ENCODE assay signal across 35 mouse cellular contexts in genomic region chrX:74233196-74233595, GRCm38 (mm10).
"Had no signal": no experiment of that assay in that cellular context is flagged by ENCODE, and none has a peak within 500 bp of the region (broad histone marks: within the 10 kb centered on the region; RNA-seq: fewer than 3 reads in every experiment).

No protein-coding gene starts in this region.

- H3K4me2 ChIP-seq: heart, embryonic 11.5 days; heart, embryonic 12.5 days; heart, embryonic 13.5 days; heart, embryonic 15.5 days; hindbrain, embryonic 12.5 days; hindbrain, embryonic 13.5 days; hindbrain, embryonic 14.5 days; hindbrain, embryonic 15.5 days; intestine, embryonic 15.5 days; kidney, embryonic 15.5 days had no signal

- H3K9ac ChIP-seq: heart, embryonic 12.5 days; heart, embryonic 13.5 days; heart, embryonic 15.5 days; hindbrain, embryonic 12.5 days; hindbrain, embryonic 13.5 days; hindbrain, embryonic 14.5 days; hindbrain, embryonic 15.5 days; intestine, embryonic 15.5 days; kidney, embryonic 15.5 days had no signal

- H3K27me3 ChIP-seq: heart, embryonic 12.5 days; heart, embryonic 13.5 days; heart, embryonic 15.5 days; hindbrain, embryonic 12.5 days; hindbrain, embryonic 13.5 days; hindbrain, embryonic 15.5 days; intestine, embryonic 15.5 days; kidney, embryonic 15.5 days had no signal

- H3K4me3 ChIP-seq: heart, embryonic 10.5 days; heart, embryonic 12.5 days; heart, embryonic 13.5 days; heart, embryonic 15.5 days; hindbrain, embryonic 10.5 days; hindbrain, embryonic 12.5 days; hindbrain, embryonic 13.5 days; hindbrain, embryonic 15.5 days; intestine, embryonic 15.5 days; kidney, embryonic 15.5 days; layer of hippocampus, adult 2 months had no signal

- ATAC-seq: hindbrain, embryonic 16.5 days; hindbrain, postnatal 0 days; inflammation-experienced regulatory T-cells, adult 6 months; intestine, embryonic 15.5 days; intestine, embryonic 16.5 days; intestine, postnatal 0 days had no signal

- H3K27ac ChIP-seq: heart, embryonic 10.5 days; heart, embryonic 13.5 days; heart, embryonic 15.5 days; hindbrain, embryonic 10.5 days; hindbrain, embryonic 12.5 days; hindbrain, embryonic 13.5 days; hindbrain, embryonic 14.5 days; hindbrain, embryonic 15.5 days; hindbrain, postnatal 0 days; intestine, embryonic 15.5 days; kidney, embryonic 15.5 days; kidney, postnatal 0 days; layer of hippocampus, adult 2 months had no signal

- H3K4me1 ChIP-seq: heart, embryonic 10.5 days; heart, embryonic 12.5 days; heart, embryonic 13.5 days; heart, embryonic 15.5 days; hindbrain, embryonic 10.5 days; hindbrain, embryonic 12.5 days; hindbrain, embryonic 13.5 days; hindbrain, embryonic 15.5 days; intestine, embryonic 15.5 days; kidney, embryonic 15.5 days had no signal

- H3K9me3 ChIP-seq: heart, embryonic 10.5 days; heart, embryonic 12.5 days; heart, embryonic 13.5 days; heart, embryonic 15.5 days; hindbrain, embryonic 10.5 days; hindbrain, embryonic 12.5 days; hindbrain, embryonic 13.5 days; hindbrain, embryonic 15.5 days; intestine, embryonic 15.5 days; kidney, embryonic 15.5 days had no signal

- DNase-seq: heart, postnatal 10 days; heart, postnatal 14 days; heart, postnatal 36 days; heart, postnatal 4 days; kidney, adult 11 months; kidney, adult 18-20 months; kidney, adult 2 months; kidney, adult 8-10 months; kidney, adult 9 months; kidney, postnatal 10 days; kidney, postnatal 14 days; kidney, postnatal 25 days; kidney, postnatal 36 days; kidney, postnatal 4 days; layer of hippocampus, adult 9-11 months; layer of hippocampus, postnatal 36 days had no signal
